Mouse (Mus musculus): Measurements from ENCODE around the gene Tmprss11a. TPM values are rescaled to one million over a fixed set of nuclear protein-coding genes. Genes with fewer than 3 reads are reported as not detected.
A peak's percentile ranks its signal among the peaks of the same experiment; 100 is the strongest.

The Tmprss11a gene
- polyA plus RNA-seq, 1 experiment: 0.37 TPM

DNA sequence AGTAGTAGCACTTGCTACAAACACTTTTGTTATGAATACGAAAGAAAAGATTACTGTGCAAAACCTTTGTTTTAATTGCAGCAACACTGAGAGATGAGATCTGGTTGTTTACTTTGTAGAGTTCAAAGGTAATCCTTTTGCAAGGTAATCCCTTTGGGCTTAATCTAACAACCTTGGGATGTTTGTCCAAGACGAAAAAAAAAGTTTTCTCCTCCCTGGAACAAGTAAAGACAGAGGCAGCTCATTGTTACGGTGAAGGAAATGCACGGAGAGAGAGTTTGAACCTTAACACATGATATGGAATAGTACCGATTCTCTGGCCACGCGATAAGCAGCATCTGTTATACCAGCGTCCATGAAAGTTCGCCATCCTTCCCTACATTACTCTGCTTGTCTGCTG lies 5.1 kb upstream of the Tmprss11a start:
- Histone ChIP-seq H3K9ac (ENCODE audit: low read depth, poor library complexity, severe bottlenecking) (no peak overlapping the region), H3K4me1 (ENCODE audit: control insufficient read depth, insufficient read depth, low read length) (no peaks in the 10 kb centered on the region), H3K9me3 (replicated peaks; ENCODE audit: control insufficient read depth, insufficient read depth, low read length, poor library complexity, severe bottlenecking) (no peaks in the 10 kb centered on the region), H3K36me3 (ENCODE audit: control insufficient read depth, insufficient read depth, low read length, poor library complexity, severe bottlenecking) (no peaks in the 10 kb centered on the region), H3K27ac (ENCODE audit: insufficient read depth, low read length) (no peak overlapping the region), H3K27me3 (ENCODE audit: control insufficient read depth, insufficient read depth, low read length, poor library complexity, severe bottlenecking) (no peaks in the 10 kb centered on the region), H3K4me3 (ENCODE audit: low read depth, low read length) (no peak overlapping the region)
- no peak for TF ChIP-seq POLR2A (IDR thresholded peaks at IDR 0.05; ENCODE audit: insufficient read depth, low read length)
- no peak for TF ChIP-seq EP300 (IDR thresholded peaks at IDR 0.05; ENCODE audit: insufficient read depth, low read depth, low read length)
- no peak for TF ChIP-seq CTCF (IDR thresholded peaks at IDR 0.05; ENCODE audit: low read depth, low read length)

DNA sequence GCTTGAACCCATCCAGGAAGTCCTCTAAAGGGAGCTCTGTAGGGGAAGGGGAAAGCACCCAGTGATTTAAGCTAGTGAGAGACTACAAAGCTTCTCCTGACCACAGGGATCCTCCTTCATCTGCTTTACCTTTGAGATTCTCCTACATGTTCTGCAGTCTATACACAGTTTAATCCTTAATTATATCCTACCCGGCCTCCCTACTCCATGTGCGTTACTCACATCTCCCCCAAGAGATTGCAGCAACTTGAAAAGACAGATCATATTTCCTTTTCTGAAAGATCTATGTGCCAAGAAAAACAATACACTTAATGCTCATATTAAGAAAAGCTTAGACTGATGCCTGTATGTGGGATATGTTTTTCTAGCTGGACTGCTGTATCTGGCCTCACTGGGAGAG lies 29.5 kb downstream of the Tmprss11a start:
- no peaks in the 10 kb centered on the region for H3K27me3 ChIP-seq (ENCODE audit: control insufficient read depth, insufficient read depth, low read length, poor library complexity, severe bottlenecking)
- TF ChIP-seq POLR2A (IDR thresholded peaks at IDR 0.05; ENCODE audit: insufficient read depth, low read length) (no peak), EP300 (IDR thresholded peaks at IDR 0.05; ENCODE audit: insufficient read depth, low read depth, low read length) (no peak), CTCF (IDR thresholded peaks at IDR 0.05; ENCODE audit: low read depth, low read length) (no peak)

DNA sequence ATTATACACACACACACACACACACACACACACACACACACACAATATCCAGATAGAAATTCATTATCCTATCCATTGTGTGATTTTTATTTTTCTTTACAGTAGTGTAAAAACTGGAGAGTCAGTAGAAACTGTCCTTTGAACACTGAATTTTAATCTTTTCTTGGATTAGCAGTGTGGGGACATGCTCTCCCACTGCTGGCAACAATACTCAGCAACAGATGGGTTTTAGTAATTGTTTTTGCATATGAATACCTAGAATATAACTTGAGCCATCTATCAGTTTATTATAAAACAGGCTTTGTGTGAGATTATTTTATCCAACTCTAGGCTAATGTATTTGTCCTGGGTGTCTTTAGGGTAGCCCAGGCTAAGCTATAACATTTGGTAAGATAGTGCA lies 30.2 kb downstream of the Tmprss11a start:
- no peaks in the 10 kb centered on the region for H3K27me3 ChIP-seq (ENCODE audit: control insufficient read depth, insufficient read depth, low read length, poor library complexity, severe bottlenecking)
- H3K36me3 ChIP-seq (ENCODE audit: control insufficient read depth, insufficient read depth, low read length, poor library complexity, severe bottlenecking): no peaks in the 10 kb centered on the region
- H3K9ac ChIP-seq (ENCODE audit: low read depth, poor library complexity, severe bottlenecking): no peak overlapping the region
- H3K9me3 ChIP-seq (replicated peaks; ENCODE audit: control insufficient read depth, insufficient read depth, low read length, poor library complexity, severe bottlenecking): no peaks in the 10 kb centered on the region
- H3K4me1 ChIP-seq (ENCODE audit: control insufficient read depth, insufficient read depth, low read length): no peaks in the 10 kb centered on the region
- no peak for TF ChIP-seq POLR2A (IDR thresholded peaks at IDR 0.05; ENCODE audit: insufficient read depth, low read length)
- TF ChIP-seq EP300 (IDR thresholded peaks at IDR 0.05; ENCODE audit: insufficient read depth, low read depth, low read length): no peak
- no peak for TF ChIP-seq CTCF (IDR thresholded peaks at IDR 0.05; ENCODE audit: low read depth, low read length)
- H3K27ac ChIP-seq (ENCODE audit: insufficient read depth, low read length): no peak overlapping the region
- no peak overlapping the region for H3K4me3 ChIP-seq (ENCODE audit: low read depth, low read length)

More for the DNA sequence above, 29.5 kb downstream of the Tmprss11a start:
- Histone ChIP-seq H3K9me3 (replicated peaks; ENCODE audit: control insufficient read depth, insufficient read depth, low read length, poor library complexity, severe bottlenecking) (no peaks in the 10 kb centered on the region), H3K4me1 (ENCODE audit: control insufficient read depth, insufficient read depth, low read length) (no peaks in the 10 kb centered on the region), H3K27ac (ENCODE audit: insufficient read depth, low read length) (no peak overlapping the region), H3K9ac (ENCODE audit: low read depth, poor library complexity, severe bottlenecking) (no peak overlapping the region), H3K36me3 (ENCODE audit: control insufficient read depth, insufficient read depth, low read length, poor library complexity, severe bottlenecking) (no peaks in the 10 kb centered on the region), H3K4me3 (ENCODE audit: low read depth, low read length) (no peak overlapping the region)

DNA sequence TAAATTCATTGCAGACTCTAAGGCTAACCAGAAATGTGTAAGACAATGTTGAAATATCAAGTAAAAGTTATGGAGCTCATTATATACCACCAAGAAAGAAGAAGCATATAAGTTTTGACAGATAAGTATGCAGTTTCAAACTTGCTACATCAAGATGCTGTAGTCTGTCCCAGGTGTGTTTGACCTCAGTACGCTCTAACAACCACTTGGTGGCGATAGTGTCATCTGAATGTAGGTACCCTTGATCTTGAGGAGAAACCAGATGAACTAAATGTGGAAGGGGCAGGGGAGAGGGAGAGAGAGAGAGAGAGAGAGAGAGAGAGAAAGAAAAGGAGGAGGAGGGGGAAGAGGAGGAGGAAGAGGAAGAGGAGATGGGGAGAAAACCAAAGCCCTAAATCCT lies 36.1 kb downstream of the Tmprss11a start:
- Histone ChIP-seq H3K9me3 (replicated peaks; ENCODE audit: control insufficient read depth, insufficient read depth, low read length, poor library complexity, severe bottlenecking) (no peaks in the 10 kb centered on the region), H3K36me3 (ENCODE audit: control insufficient read depth, insufficient read depth, low read length, poor library complexity, severe bottlenecking) (no peaks in the 10 kb centered on the region), H3K4me3 (ENCODE audit: low read depth, low read length) (no peak overlapping the region), H3K9ac (ENCODE audit: low read depth, poor library complexity, severe bottlenecking) (no peak overlapping the region), H3K4me1 (ENCODE audit: control insufficient read depth, insufficient read depth, low read length) (no peaks in the 10 kb centered on the region), H3K27ac (ENCODE audit: insufficient read depth, low read length) (no peak overlapping the region), H3K27me3 (ENCODE audit: control insufficient read depth, insufficient read depth, low read length, poor library complexity, severe bottlenecking) (no peaks in the 10 kb centered on the region)
- TF ChIP-seq POLR2A (IDR thresholded peaks at IDR 0.05; ENCODE audit: insufficient read depth, low read length) (no peak), CTCF (IDR thresholded peaks at IDR 0.05; ENCODE audit: low read depth, low read length) (peak; percentile 22)

- no peak overlapping the region for H3K4me3 ChIP-seq (ENCODE audit: low read depth, low read length)
- TF ChIP-seq EP300 (IDR thresholded peaks at IDR 0.05; ENCODE audit: insufficient read depth, low read depth, low read length) (no peak), CTCF (IDR thresholded peaks at IDR 0.05; ENCODE audit: low read depth, low read length) (no peak), POLR2A (IDR thresholded peaks at IDR 0.05; ENCODE audit: insufficient read depth, low read length) (no peak)
- no peak overlapping the region for H3K9ac ChIP-seq (ENCODE audit: low read depth, poor library complexity, severe bottlenecking)
- H3K4me1 ChIP-seq (ENCODE audit: control insufficient read depth, insufficient read depth, low read length): no peaks in the 10 kb centered on the region
- no peaks in the 10 kb centered on the region for H3K9me3 ChIP-seq (replicated peaks; ENCODE audit: control insufficient read depth, insufficient read depth, low read length, poor library complexity, severe bottlenecking)
- H3K27ac ChIP-seq (ENCODE audit: insufficient read depth, low read length): no peak overlapping the region
- H3K27me3 ChIP-seq (ENCODE audit: control insufficient read depth, insufficient read depth, low read length, poor library complexity, severe bottlenecking): no peaks in the 10 kb centered on the region
- H3K36me3 ChIP-seq (ENCODE audit: control insufficient read depth, insufficient read depth, low read length, poor library complexity, severe bottlenecking): no peaks in the 10 kb centered on the region
Measured at GRCm38 (mm10) chr5:86431096-86431495, 37.7 kb downstream of the Tmprss11a start.

DNA sequence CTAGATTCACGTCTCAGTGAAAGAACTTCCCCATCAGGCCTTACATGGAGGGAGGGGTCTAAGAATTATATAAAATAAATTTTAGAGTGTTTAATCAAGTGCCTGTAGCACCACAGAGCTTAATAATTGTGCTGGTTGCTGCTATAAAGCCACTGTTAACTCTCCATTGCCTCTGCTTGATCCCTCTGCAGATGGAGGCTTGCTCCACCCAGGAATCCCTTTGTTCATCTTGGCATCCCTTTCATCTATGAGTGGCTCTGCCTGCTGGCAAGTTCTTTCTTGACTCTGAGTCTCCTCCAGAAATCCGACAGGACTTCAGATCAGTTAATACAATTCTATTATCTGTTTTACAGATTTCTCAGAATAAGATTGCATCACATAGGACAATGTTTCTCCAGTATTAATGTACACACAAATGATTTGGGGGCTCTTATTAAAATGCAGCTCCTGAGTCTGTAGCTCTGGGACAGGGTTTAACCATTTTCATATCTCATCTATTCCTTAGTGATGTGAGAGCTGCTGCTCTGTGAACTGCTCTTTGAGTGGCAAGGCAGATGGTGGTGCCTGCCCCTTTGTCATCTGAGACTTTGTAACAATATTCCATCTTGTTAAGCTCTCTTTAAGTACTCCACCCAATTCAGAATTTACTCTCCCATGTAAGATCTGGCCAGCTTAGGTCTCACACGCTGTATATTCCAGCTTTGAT lies 47.3 kb downstream of the Tmprss11a start:
- H3K9me3 ChIP-seq (replicated peaks; ENCODE audit: control insufficient read depth, insufficient read depth, low read length, poor library complexity, severe bottlenecking): no peaks in the 10 kb centered on the region
- no peak for TF ChIP-seq POLR2A (IDR thresholded peaks at IDR 0.05; ENCODE audit: insufficient read depth, low read length)
- TF ChIP-seq EP300 (IDR thresholded peaks at IDR 0.05; ENCODE audit: insufficient read depth, low read depth, low read length): no peak
- TF ChIP-seq CTCF (IDR thresholded peaks at IDR 0.05; ENCODE audit: low read depth, low read length): no peak
- no peaks in the 10 kb centered on the region for H3K4me1 ChIP-seq (ENCODE audit: control insufficient read depth, insufficient read depth, low read length)
- H3K4me3 ChIP-seq (ENCODE audit: low read depth, low read length): no peak overlapping the region
- H3K27ac ChIP-seq (ENCODE audit: insufficient read depth, low read length): no peak overlapping the region
- H3K27me3 ChIP-seq (ENCODE audit: control insufficient read depth, insufficient read depth, low read length, poor library complexity, severe bottlenecking): no peaks in the 10 kb centered on the region
- H3K9ac ChIP-seq (ENCODE audit: low read depth, poor library complexity, severe bottlenecking): no peak overlapping the region
- no peaks in the 10 kb centered on the region for H3K36me3 ChIP-seq (ENCODE audit: control insufficient read depth, insufficient read depth, low read length, poor library complexity, severe bottlenecking)

Measured in ES-Bruce4 (cell line).